Mouse (Mus musculus) stomach, embryonic 15.5 days (tissue): ENCODE measurements around the gene Fgf11. TPM values are rescaled to one million over a fixed set of nuclear protein-coding genes. Genes with fewer than 3 reads are reported as not detected.
A peak's percentile ranks its signal among the peaks of the same experiment; 100 is the strongest.

Source experiments
- ATAC-seq: fragments of 200-750 bp; cut with Nextera tagmentation; 2 replicates; pipeline ENCODE4 v1.8.0; 2017; ENCODE audit warnings: low read depth, moderate number of reproducible peaks, moderate TSS enrichment; ENCODE audit not compliant: insufficient read depth, low FRiP score
- H3K27ac ChIP-seq: fragments of 300-500 bp; sonication (generic); 2 replicates; pipeline ENCODE4 v1.5.1; 2015; ENCODE audit warnings: mild to moderate bottlenecking, inconsistent platforms
- H3K27me3 ChIP-seq: fragments of 300-500 bp; sonication (generic); replicated peaks from 2 replicates; pipeline ENCODE4 v1.6.1; 2015; ENCODE audit warnings: inconsistent platforms
- H3K36me3 ChIP-seq: fragments of 300-500 bp; sonication (generic); 2 replicates; pipeline ENCODE4 v1.6.1; 2015; ENCODE audit warnings: inconsistent platforms
- H3K4me1 ChIP-seq: fragments of 300-500 bp; sonication (generic); 2 replicates; pipeline ENCODE4 v1.6.1; 2015; ENCODE audit warnings: inconsistent platforms
- H3K4me2 ChIP-seq: fragments of 300-500 bp; sonication (generic); 2 replicates; pipeline ENCODE4 v1.6.1; 2015; ENCODE audit warnings: mild to moderate bottlenecking, inconsistent platforms
- H3K4me3 ChIP-seq: fragments of 300-500 bp; sonication (generic); replicated peaks from 2 replicates; pipeline ENCODE4 v1.5.1; 2015; ENCODE audit warnings: inconsistent platforms
- H3K9ac ChIP-seq: fragments of 300-500 bp; sonication (generic); 2 replicates; pipeline ENCODE4 v1.6.1; 2015; ENCODE audit warnings: inconsistent platforms
- H3K9me3 ChIP-seq: fragments of 300-500 bp; sonication (generic); 2 replicates; pipeline ENCODE4 v1.6.1; 2016; ENCODE audit warnings: inconsistent platforms
- WGBS: fragments of 180-500 bp; shearing (Covaris S2); methylation state at CpG from one replicate; pipeline ENCODE4 v1.1.7; 2015; 5-methylcytosine and 5-hydroxymethylcytosine counted together
- polyA plus RNA-seq: library from polyadenylated mRNA; unstranded; fragments of >200 nt; fragmentation: Nextera tagmentation; extraction: Ambion mirVana; gene quantifications from 2 replicates; pipeline ENCODE4 v1.2.1, GENCODE M21; 2015

Fgf11 gene
- polyA plus RNA-seq, 1 experiment from 2014 or later = 2.2 TPM

- Histone ChIP-seq H3K36me3 (no peaks in the 10 kb centered on the region), H3K4me3 (no peak overlapping the region; the same call in 1 of the 2 replicates), H3K27ac (peak overlapping the region; percentile 76), H3K9me3 (no peaks in the 10 kb centered on the region), H3K4me1 (peaks cover 57% of the 10 kb centered on the region), H3K4me2 (peak overlapping the region; percentile 98), H3K9ac (no peak overlapping the region), H3K27me3 (peaks cover 2% of the 10 kb centered on the region; the same call in 1 of the 2 replicates)
- no peak for ATAC-seq
- 25% methylated on average over 12 of the region's 12 CpGs for WGBS
Observed at GRCm38 (mm10) chr11:69799394-69800137, 2.1 kb downstream of the Fgf11 start.

GRCm38 (mm10) chr11:69797924-69798323 is 3.7 kb downstream of the Fgf11 start:
- Histone ChIP-seq H3K4me2 (no peak overlapping the region), H3K36me3 (no peaks in the 10 kb centered on the region), H3K27me3 (no peaks in the 10 kb centered on the region), H3K9me3 (no peaks in the 10 kb centered on the region), H3K4me3 (no peak overlapping the region), H3K9ac (no peak overlapping the region), H3K27ac (no peak overlapping the region), H3K4me1 (peaks cover 41% of the 10 kb centered on the region)
- no peak for ATAC-seq
- WGBS = 72% methylated on average over 7 of the region's 7 CpGs

- Histone ChIP-seq H3K4me2 (peak overlapping the region; percentile 96), H3K27me3 (no peaks in the 10 kb centered on the region), H3K36me3 (no peaks in the 10 kb centered on the region), H3K9ac (no peak overlapping the region), H3K4me1 (peaks cover 23% of the 10 kb centered on the region), H3K9me3 (no peaks in the 10 kb centered on the region), H3K27ac (no peak overlapping the region), H3K4me3 (peak overlapping the region; percentile 44)
- 3% methylated on average over 13 of the region's 13 CpGs for WGBS
- ATAC-seq = 0 out of 2 replicates have a peak, but pooled peaks have one; percentile 1
Observed at GRCm38 (mm10) chr11:69795983-69796435, 5.6 kb downstream of the Fgf11 start.

GRCm38 (mm10) chr11:69795168-69795982 is 6.3 kb downstream of the Fgf11 start, which contains the start of gene Chrnb1:
Chrnb1 (minus strand) TSS chr11:69795943.
- H3K4me3 ChIP-seq = peak within 1 kb of the TSS; percentile 44
- H3K27ac ChIP-seq = no peak within 1 kb of the TSS
- H3K4me2 ChIP-seq = peak within 1 kb of the TSS; percentile 96
- peaks cover 16% of the 10 kb centered on the region for H3K4me1 ChIP-seq
- no peaks in the 10 kb centered on the region for H3K27me3 ChIP-seq
- ATAC-seq = peak; percentile 98
- no peaks in the 10 kb centered on the region for H3K36me3 ChIP-seq
- H3K9me3 ChIP-seq = no peaks in the 10 kb centered on the region
- H3K9ac ChIP-seq = no peak within 1 kb of the TSS
- WGBS = under 1% methylated on average over 52 of the region's 52 CpGs

GRCm38 (mm10) chr11:69793429-69793828 is 8.2 kb downstream of the Fgf11 start:
- Histone ChIP-seq H3K27ac (no peak overlapping the region), H3K9me3 (no peaks in the 10 kb centered on the region), H3K36me3 (no peaks in the 10 kb centered on the region), H3K9ac (no peak overlapping the region), H3K4me2 (no peak overlapping the region), H3K4me1 (peaks cover 3% of the 10 kb centered on the region; the same call in 1 of the 2 replicates), H3K4me3 (no peak overlapping the region), H3K27me3 (no peaks in the 10 kb centered on the region)
- 57% methylated on average over 5 of the region's 5 CpGs for WGBS
- no peak for ATAC-seq

GRCm38 (mm10) chr11:69791420-69791819 is 10.2 kb downstream of the Fgf11 start:
- WGBS = 70% methylated on average over 5 of the region's 5 CpGs
- H3K36me3 ChIP-seq = no peaks in the 10 kb centered on the region
- peaks cover 3% of the 10 kb centered on the region; the same call in 1 of the 2 replicates for H3K4me1 ChIP-seq
- ATAC-seq = no peak
- no peak overlapping the region for H3K4me2 ChIP-seq
- no peak overlapping the region for H3K9ac ChIP-seq
- no peaks in the 10 kb centered on the region for H3K27me3 ChIP-seq
- H3K4me3 ChIP-seq = no peak overlapping the region
- H3K9me3 ChIP-seq = no peaks in the 10 kb centered on the region
- H3K27ac ChIP-seq = no peak overlapping the region

GRCm38 (mm10) chr11:69789431-69789830 is 12.2 kb downstream of the Fgf11 start:
- 59% methylated on average over 5 of the region's 5 CpGs for WGBS
- Histone ChIP-seq H3K36me3 (no peaks in the 10 kb centered on the region), H3K27ac (no peak overlapping the region), H3K27me3 (no peaks in the 10 kb centered on the region), H3K9me3 (no peaks in the 10 kb centered on the region), H3K4me1 (no peaks in the 10 kb centered on the region), H3K4me3 (no peak overlapping the region), H3K4me2 (no peak overlapping the region), H3K9ac (no peak overlapping the region)
- no peak for ATAC-seq

- Histone ChIP-seq H3K4me3 (no peak overlapping the region), H3K9ac (no peak overlapping the region), H3K4me1 (no peaks in the 10 kb centered on the region), H3K9me3 (no peaks in the 10 kb centered on the region), H3K36me3 (no peaks in the 10 kb centered on the region), H3K27me3 (no peaks in the 10 kb centered on the region), H3K27ac (no peak overlapping the region), H3K4me2 (no peak overlapping the region)
- 89% methylated on average over 5 of the region's 5 CpGs for WGBS
- ATAC-seq = no peak
Observed at GRCm38 (mm10) chr11:69787306-69787705, 14.4 kb downstream of the Fgf11 start.

- H3K9ac ChIP-seq = no peak overlapping the region
- peak overlapping the region; percentile 44 for H3K4me2 ChIP-seq
- no peaks in the 10 kb centered on the region for H3K27me3 ChIP-seq
- H3K27ac ChIP-seq = peak overlapping the region; percentile 6; the same call in 1 of the 2 replicates
- H3K36me3 ChIP-seq = no peaks in the 10 kb centered on the region
- 29% methylated on average over 15 of the region's 15 CpGs for WGBS
- no peaks in the 10 kb centered on the region for H3K9me3 ChIP-seq
- ATAC-seq = peak; percentile 66
- no peaks in the 10 kb centered on the region for H3K4me1 ChIP-seq
- peak overlapping the region; percentile 12 for H3K4me3 ChIP-seq
Observed at GRCm38 (mm10) chr11:69784793-69785272, 16.8 kb downstream of the Fgf11 start.

- no peak overlapping the region for H3K4me3 ChIP-seq
- 27% methylated on average over 4 of the region's 4 CpGs for WGBS
- no peak for ATAC-seq
- no peaks in the 10 kb centered on the region for H3K9me3 ChIP-seq
- no peak overlapping the region for H3K27ac ChIP-seq
- no peak overlapping the region for H3K9ac ChIP-seq
- H3K4me1 ChIP-seq = 0 out of 2 replicates have a peak, but pooled peaks cover 5% of the 10 kb centered on the region
- H3K4me2 ChIP-seq = no peak overlapping the region
- H3K27me3 ChIP-seq = no peaks in the 10 kb centered on the region
- H3K36me3 ChIP-seq = no peaks in the 10 kb centered on the region; the same call in 1 of the 2 replicates
Observed at GRCm38 (mm10) chr11:69781828-69782227, 19.8 kb downstream of the Fgf11 start.

GRCm38 (mm10) chr11:69778985-69779384 is 22.7 kb downstream of the Fgf11 start:
- H3K9me3 ChIP-seq = no peaks in the 10 kb centered on the region
- no peak overlapping the region for H3K4me2 ChIP-seq
- H3K4me1 ChIP-seq = 0 out of 2 replicates have a peak, but pooled peaks cover 5% of the 10 kb centered on the region
- no peaks in the 10 kb centered on the region for H3K27me3 ChIP-seq
- no peaks in the 10 kb centered on the region; the same call in 1 of the 2 replicates for H3K36me3 ChIP-seq
- H3K27ac ChIP-seq = no peak overlapping the region
- no peak overlapping the region for H3K4me3 ChIP-seq
- H3K9ac ChIP-seq = no peak overlapping the region
- WGBS = 44% methylated on average over 7 of the region's 7 CpGs
- ATAC-seq = no peak
